Mouse (Mus musculus) limb, embryonic 12.5 days (tissue): ENCODE results near the gene Ibtk. TPM values are rescaled to one million over a fixed set of nuclear protein-coding genes. Genes with fewer than 3 reads are reported as not detected.

ENCODE experiments used
- ATAC-seq: fragments of 200-750 bp; cut with Nextera tagmentation; 2 replicates; pipeline ENCODE4 v1.8.0; 2017; ENCODE audit warnings: low read depth, moderate TSS enrichment; ENCODE audit not compliant: insufficient number of reproducible peaks, insufficient read depth, low FRiP score, low TSS enrichment
- H3K27ac ChIP-seq: fragments of 300-500 bp; sonication (generic); 2 replicates; pipeline ENCODE4 v1.5.1; 2016; ENCODE audit warnings: mild to moderate bottlenecking, moderate library complexity
- H3K27me3 ChIP-seq: fragments of 300-500 bp; sonication (generic); 2 replicates; pipeline ENCODE4 v1.6.1; 2016; ENCODE audit warnings: mild to moderate bottlenecking, moderate library complexity
- H3K36me3 ChIP-seq: fragments of 300-500 bp; sonication (generic); 2 replicates; pipeline ENCODE4 v1.6.1; 2016; ENCODE audit warnings: mild to moderate bottlenecking, moderate library complexity
- H3K4me1 ChIP-seq: fragments of 300-500 bp; sonication (generic); replicated peaks from 2 replicates; pipeline ENCODE4 v1.6.1; 2016
- H3K4me2 ChIP-seq: fragments of 300-500 bp; sonication (generic); 2 replicates; pipeline ENCODE4 v1.6.1; 2016; ENCODE audit warnings: mild to moderate bottlenecking, moderate library complexity
- H3K4me3 ChIP-seq: fragments of 300-500 bp; sonication (generic); replicated peaks from 2 replicates; pipeline ENCODE4 v1.5.1; 2016; ENCODE audit warnings: mild to moderate bottlenecking
- H3K9ac ChIP-seq: fragments of 300-500 bp; sonication (generic); replicated peaks from 2 replicates; pipeline ENCODE4 v1.6.1; 2016; ENCODE audit warnings: mild to moderate bottlenecking, moderate library complexity
- H3K9me3 ChIP-seq: fragments of 300-500 bp; sonication (generic); 2 replicates; pipeline ENCODE4 v1.6.1; 2016; ENCODE audit warnings: mild to moderate bottlenecking, moderate library complexity
- WGBS: fragments of 180-500 bp; shearing (Covaris S2); methylation state at CpG from one replicate; pipeline ENCODE4 v1.1.7; 2016; 5-methylcytosine and 5-hydroxymethylcytosine counted together
- polyA plus RNA-seq: library from polyadenylated mRNA; unstranded; fragments of >200 nt; fragmentation: Nextera tagmentation; extraction: Ambion mirVana; gene quantifications from 2 replicates; pipeline ENCODE4 v1.2.1, GENCODE M21; 2016

The Ibtk gene
- polyA plus RNA-seq, 1 experiment from 2014 or later, result 43.4 TPM

- peaks cover 73% of the 10 kb centered on the region for H3K36me3 ChIP-seq
- H3K4me2 ChIP-seq, result no peak overlapping the region
- no peak overlapping the region for H3K27ac ChIP-seq
- no peaks in the 10 kb centered on the region for H3K4me1 ChIP-seq
- H3K9me3 ChIP-seq, result no peaks in the 10 kb centered on the region
- H3K9ac ChIP-seq, result no peak overlapping the region
- H3K4me3 ChIP-seq, result no peak overlapping the region
- H3K27me3 ChIP-seq, result no peaks in the 10 kb centered on the region
- ATAC-seq, result no peak
- 80% methylated on average over 5 of the region's 5 CpGs for WGBS
These were observed 47.2 kb downstream of the Ibtk start for GRCm38 (mm10) chr9:85701981-85702380.

GRCm38 (mm10) chr9:85695606-85696005, 53.5 kb downstream of the Ibtk start:
- 96% methylated on average over 3 of the region's 3 CpGs for WGBS
- no peak for ATAC-seq
- Histone ChIP-seq H3K27me3 (no peaks in the 10 kb centered on the region), H3K4me3 (no peak overlapping the region), H3K4me1 (no peaks in the 10 kb centered on the region), H3K36me3 (peaks cover 47% of the 10 kb centered on the region), H3K27ac (no peak overlapping the region), H3K9ac (no peak overlapping the region), H3K9me3 (no peaks in the 10 kb centered on the region), H3K4me2 (no peak overlapping the region)

- H3K4me1 ChIP-seq, result no peaks in the 10 kb centered on the region
- no peaks in the 10 kb centered on the region for H3K27me3 ChIP-seq
- no peak overlapping the region for H3K27ac ChIP-seq
- ATAC-seq, result no peak
- H3K36me3 ChIP-seq, result peaks cover 65% of the 10 kb centered on the region
- no peak overlapping the region for H3K4me3 ChIP-seq
- H3K9ac ChIP-seq, result no peak overlapping the region
- H3K4me2 ChIP-seq, result no peak overlapping the region
- no peaks in the 10 kb centered on the region for H3K9me3 ChIP-seq
- 76% methylated on average over 6 of the region's 6 CpGs for WGBS
These were observed 55.7 kb downstream of the Ibtk start for GRCm38 (mm10) chr9:85693231-85694116.

- 90% methylated on average over 6 of the region's 6 CpGs for WGBS
- Histone ChIP-seq H3K36me3 (peaks cover 50% of the 10 kb centered on the region), H3K4me1 (no peaks in the 10 kb centered on the region), H3K9ac (no peak overlapping the region), H3K27ac (no peak overlapping the region), H3K9me3 (peaks cover 8% of the 10 kb centered on the region), H3K4me2 (no peak overlapping the region), H3K4me3 (no peak overlapping the region), H3K27me3 (no peaks in the 10 kb centered on the region)
- no peak for ATAC-seq
These were observed 64.1 kb downstream of the Ibtk start for GRCm38 (mm10) chr9:85685010-85685409.

GRCm38 (mm10) chr9:85675131-85675905, 73.8 kb downstream of the Ibtk start:
- Histone ChIP-seq H3K27me3 (no peaks in the 10 kb centered on the region), H3K4me2 (no peak overlapping the region), H3K4me3 (no peak overlapping the region), H3K36me3 (no peaks in the 10 kb centered on the region), H3K4me1 (0 out of 2 replicates have a peak, but pooled peaks cover 11% of the 10 kb centered on the region), H3K9me3 (no peaks in the 10 kb centered on the region), H3K9ac (no peak overlapping the region), H3K27ac (no peak overlapping the region)
- ATAC-seq, result no peak
- 75% methylated on average over 10 of the region's 10 CpGs for WGBS

GRCm38 (mm10) chr9:85673907-85674481, 75.1 kb downstream of the Ibtk start:
- H3K36me3 ChIP-seq, result no peaks in the 10 kb centered on the region
- H3K4me2 ChIP-seq, result no peak overlapping the region
- no peaks in the 10 kb centered on the region for H3K9me3 ChIP-seq
- H3K4me3 ChIP-seq, result no peak overlapping the region
- H3K27me3 ChIP-seq, result no peaks in the 10 kb centered on the region
- 0 out of 2 replicates have a peak, but pooled peaks cover 14% of the 10 kb centered on the region for H3K4me1 ChIP-seq
- no peak overlapping the region for H3K9ac ChIP-seq
- 54% methylated on average over 15 of the region's 15 CpGs for WGBS
- H3K27ac ChIP-seq, result no peak overlapping the region
- ATAC-seq, result peak; percentile 26; the same call in 1 of the 2 replicates

GRCm38 (mm10) chr9:85671582-85672331, 77.4 kb downstream of the Ibtk start:
- Histone ChIP-seq H3K4me1 (0 out of 2 replicates have a peak, but pooled peaks cover 14% of the 10 kb centered on the region), H3K9me3 (no peaks in the 10 kb centered on the region), H3K4me2 (no peak overlapping the region), H3K27me3 (no peaks in the 10 kb centered on the region), H3K27ac (no peak overlapping the region), H3K4me3 (no peak overlapping the region), H3K9ac (no peak overlapping the region), H3K36me3 (no peaks in the 10 kb centered on the region)
- 81% methylated on average over 6 of the region's 6 CpGs for WGBS
- no peak for ATAC-seq

- ATAC-seq, result no peak
- no peaks in the 10 kb centered on the region for H3K9me3 ChIP-seq
- H3K27me3 ChIP-seq, result no peaks in the 10 kb centered on the region
- no peak overlapping the region for H3K4me2 ChIP-seq
- H3K4me1 ChIP-seq, result 0 out of 2 replicates have a peak, but pooled peaks cover 1% of the 10 kb centered on the region
- WGBS, result 69% methylated on average over 1 of the region's 1 CpGs
- no peak overlapping the region for H3K27ac ChIP-seq
- H3K36me3 ChIP-seq, result no peaks in the 10 kb centered on the region
- H3K9ac ChIP-seq, result no peak overlapping the region
- no peak overlapping the region for H3K4me3 ChIP-seq
These were observed 84.8 kb downstream of the Ibtk start for GRCm38 (mm10) chr9:85664316-85664715.

- Histone ChIP-seq H3K36me3 (no peaks in the 10 kb centered on the region), H3K4me1 (no peaks in the 10 kb centered on the region), H3K27me3 (no peaks in the 10 kb centered on the region), H3K4me3 (no peak overlapping the region), H3K9me3 (no peaks in the 10 kb centered on the region), H3K27ac (no peak overlapping the region), H3K4me2 (no peak overlapping the region), H3K9ac (no peak overlapping the region)
- ATAC-seq, result no peak
- WGBS, result 63% methylated on average over 1 of the region's 1 CpGs
These were observed 85.3 kb downstream of the Ibtk start for GRCm38 (mm10) chr9:85663810-85664209.

GRCm38 (mm10) chr9:85663091-85663490, 86.0 kb downstream of the Ibtk start:
- H3K4me2 ChIP-seq, result no peak overlapping the region
- 47% methylated on average over 8 of the region's 8 CpGs for WGBS
- no peak for ATAC-seq

More at GRCm38 (mm10) chr9:85663091-85663490, 86.0 kb downstream of the Ibtk start:
- no peak overlapping the region for H3K9ac ChIP-seq
- H3K4me1 ChIP-seq, result no peaks in the 10 kb centered on the region
- H3K9me3 ChIP-seq, result no peaks in the 10 kb centered on the region
- H3K27ac ChIP-seq, result no peak overlapping the region
- no peaks in the 10 kb centered on the region for H3K27me3 ChIP-seq
- H3K4me3 ChIP-seq, result no peak overlapping the region
- H3K36me3 ChIP-seq, result no peaks in the 10 kb centered on the region
